Mouse (Mus musculus) intestine, postnatal 0 days (tissue): Measurements from ENCODE around the gene Arfgef2. TPM values are rescaled to one million over a fixed set of nuclear protein-coding genes. Genes with fewer than 3 reads are reported as not detected.
A peak's percentile ranks its signal among the peaks of the same experiment; 100 is the strongest.

Experiments
- ATAC-seq: fragments of 200-750 bp; cut with Nextera tagmentation; 2 replicates; pipeline ENCODE4 v1.8.0; 2017; ENCODE audit warnings: mild to moderate bottlenecking, moderate TSS enrichment, moderate library complexity
- H3K27ac ChIP-seq: fragments of 300-500 bp; sonication (generic); 2 replicates; pipeline ENCODE4 v1.5.1; 2014; ENCODE audit warnings: mild to moderate bottlenecking, low read depth, low read length, moderate library complexity
- H3K27me3 ChIP-seq: fragments of 300-500 bp; sonication (generic); replicated peaks from 2 replicates; pipeline ENCODE4 v1.6.1; 2014; ENCODE audit warnings: low read length, mixed read lengths; ENCODE audit not compliant: control insufficient read depth, insufficient read depth
- H3K36me3 ChIP-seq: fragments of 300-500 bp; sonication (generic); 2 replicates; pipeline ENCODE4 v1.6.1; 2014; ENCODE audit warnings: mild to moderate bottlenecking, moderate library complexity; ENCODE audit not compliant: control insufficient read depth, insufficient read depth
- H3K4me1 ChIP-seq: fragments of 300-500 bp; sonication (generic); replicated peaks from 2 replicates; pipeline ENCODE4 v1.6.1; 2014; ENCODE audit warnings: antibody characterized with exemption, low read length, mixed read lengths; ENCODE audit not compliant: control insufficient read depth, insufficient read depth
- H3K4me2 ChIP-seq: fragments of 300-500 bp; sonication (generic); replicated peaks from 2 replicates; pipeline ENCODE4 v1.6.1; 2014; ENCODE audit warnings: low read depth, mild to moderate bottlenecking, moderate library complexity
- H3K4me3 ChIP-seq: fragments of 300-500 bp; sonication (generic); 2 replicates; pipeline ENCODE4 v1.5.1; 2014; ENCODE audit warnings: low read depth, low read length
- H3K9ac ChIP-seq: fragments of 300-500 bp; sonication (generic); 2 replicates; pipeline ENCODE4 v1.6.1; 2014; ENCODE audit warnings: mild to moderate bottlenecking, low read depth, low read length
- H3K9me3 ChIP-seq: fragments of 300-500 bp; sonication (generic); 2 replicates; pipeline ENCODE4 v1.6.1; 2016; ENCODE audit warnings: mixed run types; ENCODE audit not compliant: control insufficient read depth
- CTCF ChIP-seq: sonication (generic); IDR thresholded peaks from 2 replicates; pipeline ENCODE4 v1.5.1; 2016; ENCODE audit warnings: low read depth, mild to moderate bottlenecking, control low read depth, antibody characterized with exemption, moderate library complexity
- WGBS: fragments of 180-500 bp; shearing (Covaris S2); extraction: QIAGEN DNeasy Blood & Tissue Kit; methylation state at CpG from one replicate; pipeline ENCODE4 v1.1.7; 2014; 5-methylcytosine and 5-hydroxymethylcytosine counted together
- polyA plus RNA-seq: library from polyadenylated mRNA; unstranded; fragments of >200 nt; fragmentation: Nextera tagmentation; extraction: Ambion mirVana; gene quantifications from 2 replicates; pipeline ENCODE4 v1.2.1, GENCODE M21; 2015

Arfgef2 gene
- polyA plus RNA-seq, 1 experiment from 2014 or later, result 6.1 TPM

DNA sequence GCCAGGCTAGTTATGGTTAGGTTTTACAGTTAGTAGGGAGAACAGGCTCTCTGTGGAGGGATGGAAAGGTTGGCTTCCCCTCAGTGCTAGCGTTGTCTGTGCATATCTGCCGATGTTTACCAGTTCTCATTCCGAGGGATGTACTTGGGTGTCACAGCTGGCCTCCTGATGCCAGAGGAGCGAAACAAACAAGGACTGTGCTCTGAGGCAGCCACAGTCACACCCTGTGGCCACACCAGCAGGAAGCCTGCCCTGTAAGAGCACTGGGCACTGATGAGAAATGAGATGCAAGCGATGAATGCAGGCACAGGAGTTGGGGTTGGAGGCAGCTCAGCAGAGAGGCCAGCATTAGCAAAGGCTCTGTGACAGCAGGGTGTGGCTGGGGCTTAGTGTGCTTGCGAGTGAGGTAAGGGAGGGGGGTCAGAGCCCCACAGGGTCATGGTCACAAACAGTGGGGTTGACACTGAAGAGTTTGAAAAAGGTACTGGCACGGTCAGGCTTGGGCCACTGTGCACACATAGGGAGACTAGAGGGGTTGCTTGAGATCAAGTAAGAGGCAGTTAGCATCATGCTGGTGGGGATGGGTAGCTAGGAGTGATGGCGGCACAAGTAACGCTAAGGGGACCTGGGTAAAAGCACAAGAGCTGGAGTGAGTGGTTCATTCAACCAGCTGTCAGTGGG, 13.2 kb downstream of the Arfgef2 start:
- Histone ChIP-seq H3K4me1 (peaks cover 7% of the 10 kb centered on the region; the same call in 1 of the 2 replicates), H3K4me2 (no peak overlapping the region), H3K9ac (no peak overlapping the region), H3K27ac (no peak overlapping the region), H3K4me3 (no peak overlapping the region), H3K36me3 (peaks cover 4% of the 10 kb centered on the region; the same call in 1 of the 2 replicates), H3K27me3 (no peaks in the 10 kb centered on the region), H3K9me3 (no peaks in the 10 kb centered on the region)
- WGBS, result 76% methylated on average over 9 of the region's 9 CpGs
- no peak for ATAC-seq
- no peak for TF ChIP-seq CTCF

DNA sequence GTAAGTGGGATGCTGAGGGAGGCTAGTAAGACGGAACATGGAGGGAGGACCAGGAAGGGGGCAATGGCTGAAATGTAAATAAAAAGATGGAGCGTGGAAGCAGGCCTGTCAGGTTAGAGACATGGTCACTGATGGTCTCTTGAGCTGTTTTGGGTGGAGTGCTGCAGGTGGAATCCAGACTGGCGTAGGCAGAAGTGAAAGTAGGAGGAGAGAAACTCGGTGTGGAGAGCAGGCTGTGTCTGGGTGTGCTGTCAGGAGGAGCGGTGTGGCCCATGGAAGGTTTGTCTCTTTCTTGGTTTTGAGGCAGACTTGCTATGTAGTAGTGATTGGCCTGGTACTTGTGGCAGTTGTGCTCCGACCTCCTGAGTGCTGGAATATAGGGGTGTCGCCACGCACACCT, 14.5 kb downstream of the Arfgef2 start:
- H3K9me3 ChIP-seq, result no peaks in the 10 kb centered on the region
- H3K9ac ChIP-seq, result no peak overlapping the region
- no peak overlapping the region for H3K4me2 ChIP-seq
- H3K36me3 ChIP-seq, result peaks cover 4% of the 10 kb centered on the region; the same call in 1 of the 2 replicates
- no peaks in the 10 kb centered on the region for H3K27me3 ChIP-seq
- H3K4me3 ChIP-seq, result no peak overlapping the region
- no peak overlapping the region for H3K27ac ChIP-seq
- no peak for ATAC-seq
- H3K4me1 ChIP-seq, result peaks cover 9% of the 10 kb centered on the region; the same call in 1 of the 2 replicates
- WGBS, result 79% methylated on average over 8 of the region's 8 CpGs
- no peak for TF ChIP-seq CTCF

DNA sequence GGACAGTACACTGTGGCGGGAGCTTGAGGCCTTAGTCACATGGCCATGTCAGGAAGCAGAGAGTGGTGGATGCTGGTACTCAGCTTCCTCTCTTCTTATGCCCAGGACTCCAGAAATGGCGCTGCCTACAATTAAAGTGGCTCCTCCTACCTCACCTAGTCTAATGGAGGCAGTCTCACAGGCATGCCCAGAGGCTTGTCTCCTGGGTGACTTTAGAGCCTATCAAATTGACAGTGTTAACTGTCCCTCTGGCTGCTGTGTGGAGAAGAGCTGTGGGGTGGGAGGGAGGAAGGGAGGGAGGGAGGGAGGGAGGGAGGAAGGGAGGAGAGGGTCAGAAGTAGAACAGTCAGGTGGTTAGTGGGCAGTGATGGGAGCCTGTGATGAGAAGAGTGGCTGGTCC, 15.5 kb downstream of the Arfgef2 start:
- no peak for ATAC-seq

GRCm38 (mm10) chr2:166821406-166821805, 16.0 kb downstream of the Arfgef2 start:
- Histone ChIP-seq H3K4me1 (peaks cover 11% of the 10 kb centered on the region; the same call in 1 of the 2 replicates), H3K9ac (no peak overlapping the region), H3K36me3 (peaks cover 4% of the 10 kb centered on the region; the same call in 1 of the 2 replicates), H3K9me3 (no peaks in the 10 kb centered on the region), H3K27me3 (no peaks in the 10 kb centered on the region), H3K4me2 (peak overlapping the region; percentile 30; the same call in 1 of the 2 replicates), H3K27ac (no peak overlapping the region), H3K4me3 (no peak overlapping the region)
- WGBS, result 54% methylated on average over 3 of the region's 3 CpGs
- no peak for TF ChIP-seq CTCF
- ATAC-seq, result no peak

More for the DNA sequence above, 15.5 kb downstream of the Arfgef2 start:
- Histone ChIP-seq H3K9me3 (no peaks in the 10 kb centered on the region), H3K9ac (no peak overlapping the region), H3K4me1 (peaks cover 11% of the 10 kb centered on the region; the same call in 1 of the 2 replicates), H3K4me3 (no peak overlapping the region), H3K36me3 (peaks cover 4% of the 10 kb centered on the region; the same call in 1 of the 2 replicates), H3K4me2 (no peak overlapping the region), H3K27me3 (no peaks in the 10 kb centered on the region), H3K27ac (no peak overlapping the region)
- TF ChIP-seq CTCF, result no peak
- 48% methylated on average over 2 of the region's 2 CpGs for WGBS

- peak; percentile 89 for ATAC-seq
- no peak overlapping the region for H3K9ac ChIP-seq
- H3K9me3 ChIP-seq, result no peaks in the 10 kb centered on the region
- peaks cover 11% of the 10 kb centered on the region; the same call in 1 of the 2 replicates for H3K4me1 ChIP-seq
- H3K4me2 ChIP-seq, result peak overlapping the region; percentile 30; the same call in 1 of the 2 replicates
- no peaks in the 10 kb centered on the region for H3K27me3 ChIP-seq
- no peak overlapping the region for H3K4me3 ChIP-seq
- H3K27ac ChIP-seq, result peak overlapping the region; percentile 79
- H3K36me3 ChIP-seq, result peaks cover 4% of the 10 kb centered on the region; the same call in 1 of the 2 replicates
- no peak for TF ChIP-seq CTCF
- 33% methylated on average over 10 of the region's 10 CpGs for WGBS
These were observed 16.9 kb downstream of the Arfgef2 start for GRCm38 (mm10) chr2:166822119-166822826.

GRCm38 (mm10) chr2:166822901-166823300, 17.5 kb downstream of the Arfgef2 start:
- Histone ChIP-seq H3K9ac (no peak overlapping the region), H3K9me3 (no peaks in the 10 kb centered on the region), H3K36me3 (peaks cover 10% of the 10 kb centered on the region; the same call in 1 of the 2 replicates), H3K4me1 (peaks cover 11% of the 10 kb centered on the region; the same call in 1 of the 2 replicates), H3K27ac (peak overlapping the region; percentile 72), H3K4me2 (0 out of 2 replicates have a peak overlapping the region, but pooled peaks have one; percentile 7), H3K4me3 (no peak overlapping the region), H3K27me3 (no peaks in the 10 kb centered on the region)
- no peak for ATAC-seq
- TF ChIP-seq CTCF, result no peak
- WGBS, result 74% methylated on average over 2 of the region's 2 CpGs
